Mouse (Mus musculus): ENCODE measurements around the gene Rxfp2.

- TF ChIP-seq POLR2A (IDR thresholded peaks at IDR 0.05; ENCODE audit: low read depth, low read length): no peak
- no peak for TF ChIP-seq CTCF (IDR thresholded peaks at IDR 0.05; ENCODE audit: borderline replicate concordance, insufficient read depth, low read length)
These were observed 34.9 kb upstream of the Rxfp2 start for GRCm38 (mm10) chr5:149983621-149984020.
